In the genomic region with DNA sequence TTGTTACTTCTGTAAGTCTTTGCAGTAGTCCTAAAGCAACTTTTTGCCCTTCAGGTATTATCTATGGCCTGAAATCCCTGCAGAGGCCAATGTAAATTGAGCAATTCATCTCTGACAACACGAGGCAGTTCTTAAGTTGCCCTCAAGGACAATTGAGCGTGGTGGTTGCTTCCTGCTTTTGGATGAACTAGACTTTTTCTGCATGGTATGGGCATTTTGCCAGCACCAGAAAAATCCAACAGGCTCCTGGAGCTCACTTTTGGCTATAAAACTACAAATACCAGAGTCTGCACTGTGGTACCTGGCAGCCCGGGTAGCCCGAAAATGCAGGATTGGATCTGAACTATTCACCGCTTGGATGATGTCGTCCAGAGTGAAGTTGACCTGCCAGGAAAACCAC, we compare ENCODE assay signal across 19 mouse cellular contexts. TPM values are rescaled to one million over a fixed set of nuclear protein-coding genes. Genes with fewer than 3 reads are reported as not detected.
"Had no signal": no experiment of that assay in that cellular context is flagged by ENCODE, and none has a peak within 500 bp of the region (broad histone marks: within the 10 kb centered on the region; RNA-seq: fewer than 3 reads in every experiment).

No protein-coding gene starts in this region.

- H3K27ac ChIP-seq: left cerebral cortex, adult 2 months; limb, embryonic 10.5 days; liver, embryonic 15.5 days; lung, embryonic 15.5 days; midbrain, embryonic 10.5 days; neural tube, embryonic 15.5 days; stomach, postnatal 0 days had no signal

- H3K9ac ChIP-seq: liver, embryonic 15.5 days; lung, embryonic 15.5 days; neural tube, embryonic 15.5 days had no signal

- H3K9me3 ChIP-seq: limb, embryonic 10.5 days; liver, embryonic 15.5 days; lung, embryonic 15.5 days; midbrain, embryonic 10.5 days; neural tube, embryonic 15.5 days had no signal

- H3K4me1 ChIP-seq: liver, embryonic 15.5 days; midbrain, embryonic 10.5 days; neural tube, embryonic 15.5 days had no signal

- H3K4me3 ChIP-seq: left cerebral cortex, adult 2 months; limb, embryonic 10.5 days; liver, embryonic 15.5 days; lung, embryonic 15.5 days; midbrain, embryonic 10.5 days; myocyte; neural tube, embryonic 15.5 days had no signal

- H3K27me3 ChIP-seq: liver, embryonic 15.5 days; lung, embryonic 15.5 days; neural tube, embryonic 15.5 days had no signal

- H3K36me3 ChIP-seq: limb, embryonic 10.5 days; liver, embryonic 15.5 days; lung, embryonic 15.5 days; midbrain, embryonic 10.5 days; neural tube, embryonic 15.5 days had no signal

- H3K4me2 ChIP-seq: liver, embryonic 11.5 days; liver, embryonic 15.5 days; lung, embryonic 15.5 days; neural tube, embryonic 15.5 days had no signal

- DNase-seq: kidney, postnatal 14 days; midbrain, embryonic 14.5 days; thymus, postnatal 4 days had no signal

RNA-seq across cellular contexts. Expression of gene Gm4871, which starts 27.0 kb away (rescaled TPM):
- total RNA-seq: layer of hippocampus, adult 8-10 months; layer of hippocampus, postnatal 14 days; left cerebral cortex, adult 2 months; left cerebral cortex, postnatal 14 days; megakaryocyte, adult 5-6 weeks had no signal
- polyA plus RNA-seq: large intestine, adult 2 months; limb, embryonic 10.5 days; limb, embryonic 14.5 days; liver, embryonic 11.5 days; liver, embryonic 15.5 days; lung, embryonic 15.5 days; midbrain, embryonic 10.5 days; midbrain, embryonic 14.5 days; myocyte; neural tube, embryonic 11.5 days; neural tube, embryonic 15.5 days; stomach, postnatal 0 days had no signal

RNA-seq across cellular contexts. Expression of gene 1700018F24Rik, which starts 37.2 kb away (rescaled TPM):
- total RNA-seq: layer of hippocampus, adult 8-10 months; layer of hippocampus, postnatal 14 days; left cerebral cortex, adult 2 months; left cerebral cortex, postnatal 14 days; megakaryocyte, adult 5-6 weeks had no signal
- polyA plus RNA-seq: large intestine, adult 2 months; limb, embryonic 10.5 days; limb, embryonic 14.5 days; liver, embryonic 11.5 days; liver, embryonic 15.5 days; midbrain, embryonic 10.5 days; midbrain, embryonic 14.5 days; myocyte; neural tube, embryonic 11.5 days; neural tube, embryonic 15.5 days; stomach, postnatal 0 days had no signal
